Mouse (Mus musculus) midbrain, embryonic 13.5 days (tissue): ENCODE measurements at regions not wholly inside any gene's neighbourhood (a gene's known extent, or its start where the extent isn't known, plus 50 kb on each side); places are given as distances from the start of the nearest gene placed in this dataset.

Source experiments
- ATAC-seq: fragments of 200-750 bp; cut with Nextera tagmentation; 2 replicates; pipeline ENCODE4 v1.8.0; 2017; ENCODE audit warnings: mild to moderate bottlenecking, moderate TSS enrichment, moderate library complexity
- H3K27ac ChIP-seq: fragments of 300-500 bp; sonication (generic); 2 replicates; pipeline ENCODE4 v1.5.1; 2015; ENCODE audit warnings: inconsistent platforms, mild to moderate bottlenecking, moderate library complexity
- H3K27me3 ChIP-seq: fragments of 300-500 bp; sonication (generic); 2 replicates; pipeline ENCODE4 v1.6.1; 2015; ENCODE audit warnings: mild to moderate bottlenecking, inconsistent platforms
- H3K36me3 ChIP-seq: fragments of 300-500 bp; sonication (generic); 2 replicates; pipeline ENCODE4 v1.6.1; 2015; ENCODE audit warnings: mild to moderate bottlenecking, inconsistent platforms
- H3K4me1 ChIP-seq: fragments of 300-500 bp; sonication (generic); replicated peaks from 2 replicates; pipeline ENCODE4 v1.6.1; 2015; ENCODE audit warnings: inconsistent platforms
- H3K4me2 ChIP-seq: fragments of 300-500 bp; sonication (generic); replicated peaks from 2 replicates; pipeline ENCODE4 v1.6.1; 2015; ENCODE audit warnings: moderate library complexity, mild to moderate bottlenecking, inconsistent platforms
- H3K4me3 ChIP-seq: fragments of 300-500 bp; sonication (generic); replicated peaks from 2 replicates; pipeline ENCODE4 v1.5.1; 2015; ENCODE audit warnings: mild to moderate bottlenecking, inconsistent platforms
- H3K9ac ChIP-seq: fragments of 300-500 bp; sonication (generic); replicated peaks from 2 replicates; pipeline ENCODE4 v1.6.1; 2015; ENCODE audit warnings: mild to moderate bottlenecking, inconsistent platforms
- H3K9me3 ChIP-seq: fragments of 300-500 bp; sonication (generic); 2 replicates; pipeline ENCODE4 v1.6.1; 2016; ENCODE audit warnings: mild to moderate bottlenecking, inconsistent platforms
- WGBS: fragments of 180-500 bp; shearing (Covaris S2); methylation state at CpG from one replicate; pipeline ENCODE4 v1.1.7; 2015; 5-methylcytosine and 5-hydroxymethylcytosine counted together

- Histone ChIP-seq H3K27ac (no peak overlapping the region), H3K4me2 (no peak overlapping the region), H3K36me3 (no peaks in the 10 kb centered on the region), H3K4me1 (no peaks in the 10 kb centered on the region), H3K27me3 (peaks cover 50% of the 10 kb centered on the region), H3K4me3 (no peak overlapping the region), H3K9me3 (no peaks in the 10 kb centered on the region), H3K9ac (no peak overlapping the region)
- ATAC-seq: no peak
- WGBS: 27% methylated on average over 1 of the region's 1 CpGs
Measured at GRCm38 (mm10) chr9:99987376-99987775, 111.4 kb upstream of the Sox14 start.

DNA sequence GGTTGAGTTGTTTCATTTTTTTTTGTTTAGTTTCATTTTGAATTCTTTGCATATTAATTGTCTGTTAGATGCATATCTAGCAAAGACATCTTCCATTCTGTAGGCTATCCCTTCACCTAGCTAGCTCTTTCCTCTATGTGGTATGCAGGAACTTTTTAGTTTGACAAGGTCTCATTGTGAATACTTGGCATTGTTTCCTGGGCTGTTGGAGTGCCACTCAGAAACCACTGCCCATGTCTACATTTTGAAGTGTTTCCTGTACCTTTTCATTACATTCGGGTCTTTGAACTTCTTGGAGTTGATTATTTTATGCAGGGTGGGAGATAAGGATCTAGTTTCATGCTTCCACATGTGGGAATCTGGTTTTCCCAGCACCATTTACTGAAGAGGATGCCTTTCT, 104.8 kb upstream of the Sox14 start:
- no peaks in the 10 kb centered on the region for H3K9me3 ChIP-seq
- H3K36me3 ChIP-seq: no peaks in the 10 kb centered on the region
- no peak overlapping the region for H3K27ac ChIP-seq
- no peaks in the 10 kb centered on the region for H3K4me1 ChIP-seq
- no peak overlapping the region for H3K9ac ChIP-seq
- no peak for ATAC-seq
- H3K4me3 ChIP-seq: no peak overlapping the region
- WGBS: 92% methylated on average over 1 of the region's 1 CpGs
- H3K27me3 ChIP-seq: peaks cover 32% of the 10 kb centered on the region
- H3K4me2 ChIP-seq: no peak overlapping the region

DNA sequence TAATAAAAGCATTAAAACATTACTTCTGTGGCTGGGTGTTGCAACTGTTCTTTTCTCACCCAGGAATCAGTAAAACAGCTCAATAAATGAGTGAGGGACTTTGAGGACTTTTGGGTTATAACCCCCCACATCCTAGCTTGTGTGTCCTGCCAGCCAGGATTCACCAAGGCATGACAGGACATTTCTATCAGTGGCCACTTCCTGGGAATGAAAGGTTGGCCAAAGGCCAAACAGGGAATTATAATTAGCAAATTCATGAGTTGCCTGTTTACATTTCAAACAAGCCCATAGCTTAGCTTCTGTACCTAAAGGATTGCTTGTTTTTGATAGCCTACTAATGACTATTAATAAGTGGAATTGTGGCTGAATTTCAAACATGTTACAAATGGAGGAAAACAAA, 85.6 kb upstream of the Sox14 start:
- H3K27ac ChIP-seq: no peak overlapping the region
- no peaks in the 10 kb centered on the region for H3K36me3 ChIP-seq
- peaks cover 15% of the 10 kb centered on the region; the same call in 1 of the 2 replicates for H3K27me3 ChIP-seq
- no peaks in the 10 kb centered on the region for H3K4me1 ChIP-seq
- H3K4me3 ChIP-seq: no peak overlapping the region
- no peaks in the 10 kb centered on the region for H3K9me3 ChIP-seq
- no peak for ATAC-seq
- H3K4me2 ChIP-seq: no peak overlapping the region
- H3K9ac ChIP-seq: no peak overlapping the region

GRCm38 (mm10) chr9:99954720-99955119, 78.8 kb upstream of the Sox14 start:
- peak; percentile 66; the same call in 1 of the 2 replicates for ATAC-seq
- Histone ChIP-seq H3K27me3 (peaks cover 25% of the 10 kb centered on the region), H3K9me3 (0 out of 2 replicates have a peak, but pooled peaks cover 3% of the 10 kb centered on the region), H3K27ac (peak overlapping the region; percentile 62), H3K9ac (no peak overlapping the region), H3K4me3 (no peak overlapping the region), H3K4me1 (peaks cover 10% of the 10 kb centered on the region), H3K36me3 (no peaks in the 10 kb centered on the region), H3K4me2 (peak overlapping the region; percentile 37)
- 9% methylated on average over 10 of the region's 10 CpGs for WGBS

GRCm38 (mm10) chr9:99954038-99954618, 78.2 kb upstream of the Sox14 start:
- Histone ChIP-seq H3K4me2 (peak overlapping the region; percentile 37; the same call in 1 of the 2 replicates), H3K4me3 (no peak overlapping the region), H3K9me3 (0 out of 2 replicates have a peak, but pooled peaks cover 3% of the 10 kb centered on the region), H3K9ac (no peak overlapping the region), H3K4me1 (peaks cover 10% of the 10 kb centered on the region), H3K36me3 (no peaks in the 10 kb centered on the region), H3K27ac (peak overlapping the region; percentile 22; the same call in 1 of the 2 replicates), H3K27me3 (peaks cover 20% of the 10 kb centered on the region)
- 18% methylated on average over 6 of the region's 6 CpGs for WGBS
- ATAC-seq: 0 out of 2 replicates have a peak, but pooled peaks have one; percentile 27
